30 mouse cellular contexts compared by ENCODE assay signal in genomic region chr8:89246342-89246741, GRCm38 (mm10).
"Had no signal": no experiment of that assay in that cellular context is flagged by ENCODE, and none has a peak within 500 bp of the region (broad histone marks: within the 10 kb centered on the region; RNA-seq: fewer than 3 reads in every experiment).

No protein-coding gene starts in this region.

- H3K9ac ChIP-seq: limb, embryonic 12.5 days; limb, embryonic 13.5 days; limb, embryonic 15.5 days; liver, embryonic 12.5 days; liver, embryonic 13.5 days; liver, embryonic 14.5 days; liver, embryonic 15.5 days; liver, postnatal 0 days; lung, embryonic 14.5 days; lung, embryonic 15.5 days; midbrain, embryonic 12.5 days; midbrain, embryonic 15.5 days; neural tube, embryonic 12.5 days had no signal

- ATAC-seq: liver, embryonic 12.5 days; liver, postnatal 0 days; lung, postnatal 0 days; midbrain, embryonic 15.5 days; midbrain, embryonic 16.5 days had no signal

- H3K27ac ChIP-seq: limb, embryonic 10.5 days; limb, embryonic 12.5 days; limb, embryonic 13.5 days; limb, embryonic 15.5 days; liver, embryonic 12.5 days; liver, embryonic 13.5 days; liver, embryonic 14.5 days; liver, embryonic 15.5 days; lung, embryonic 15.5 days; macrophage; midbrain, embryonic 12.5 days; midbrain, embryonic 15.5 days; neural tube, embryonic 12.5 days had no signal

- H3K4me2 ChIP-seq: limb, embryonic 12.5 days; limb, embryonic 13.5 days; limb, embryonic 15.5 days; liver, embryonic 11.5 days; liver, embryonic 12.5 days; liver, embryonic 13.5 days; liver, embryonic 15.5 days; lung, embryonic 14.5 days; lung, embryonic 15.5 days; midbrain, embryonic 12.5 days; midbrain, embryonic 15.5 days; neural tube, embryonic 12.5 days had no signal

- H3K36me3 ChIP-seq: limb, embryonic 10.5 days; limb, embryonic 12.5 days; limb, embryonic 13.5 days; limb, embryonic 15.5 days; liver, embryonic 12.5 days; liver, embryonic 13.5 days; liver, embryonic 15.5 days; lung, embryonic 15.5 days; midbrain, embryonic 10.5 days; midbrain, embryonic 12.5 days; midbrain, embryonic 15.5 days; neural tube, embryonic 12.5 days had no signal

- H3K4me1 ChIP-seq: liver, embryonic 12.5 days; liver, embryonic 13.5 days; liver, embryonic 15.5 days; lung, embryonic 15.5 days; megakaryocyte, embryonic 14.5 days had no signal

- H3K9me3 ChIP-seq: limb, embryonic 10.5 days; limb, embryonic 12.5 days; limb, embryonic 13.5 days; limb, embryonic 15.5 days; liver, embryonic 12.5 days; liver, embryonic 13.5 days; liver, embryonic 15.5 days; lung, embryonic 15.5 days; midbrain, embryonic 10.5 days; midbrain, embryonic 12.5 days; midbrain, embryonic 15.5 days; neural tube, embryonic 12.5 days had no signal

- H3K4me3 ChIP-seq: limb, embryonic 10.5 days; limb, embryonic 12.5 days; limb, embryonic 13.5 days; limb, embryonic 15.5 days; liver, embryonic 12.5 days; liver, embryonic 13.5 days; liver, embryonic 15.5 days; lung, embryonic 15.5 days; megakaryocyte, embryonic 14.5 days; midbrain, embryonic 10.5 days; midbrain, embryonic 12.5 days; midbrain, embryonic 15.5 days; myocyte; neural tube, embryonic 12.5 days had no signal

- DNase-seq: left cerebral cortex, postnatal 4 days; liver; liver, embryonic 13.5 days; liver, postnatal 0 days; lung, adult 18-20 months; lung, adult 2 months; lung, embryonic 14.5 days; lung, postnatal 10 days; lung, postnatal 14 days; lung, postnatal 36 days; lung, postnatal 4 days; midbrain, embryonic 14.5 days had no signal
